Mouse (Mus musculus): ENCODE measurements around the gene Kat2b.
"Not testable (repeated sequence)": the region's sequence is repeated elsewhere in the genome, so short reads cannot be mapped to it uniquely, and the experiment has no call there.

Gene Kat2b

DNA sequence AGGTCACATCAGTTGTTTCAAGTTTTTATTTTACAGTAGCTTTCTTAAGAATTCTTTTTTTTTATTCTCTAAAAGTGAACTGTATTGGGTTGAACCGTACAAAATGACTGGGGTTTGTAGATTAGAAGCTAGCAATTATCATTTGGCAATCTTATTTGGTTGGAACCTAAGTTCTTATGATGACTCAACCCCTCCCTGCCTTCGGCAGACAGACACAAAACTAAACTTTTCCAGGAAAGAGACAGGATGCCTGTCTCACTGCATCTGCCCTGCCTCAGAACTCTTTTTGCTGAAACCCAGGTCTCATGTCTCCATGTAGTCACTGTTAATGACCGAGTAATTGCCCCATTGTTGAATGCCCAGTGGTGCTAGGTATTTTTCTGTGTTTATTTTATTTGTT lies 97.6 kb downstream of the Kat2b start:
- no peak for DNase-seq

DNA sequence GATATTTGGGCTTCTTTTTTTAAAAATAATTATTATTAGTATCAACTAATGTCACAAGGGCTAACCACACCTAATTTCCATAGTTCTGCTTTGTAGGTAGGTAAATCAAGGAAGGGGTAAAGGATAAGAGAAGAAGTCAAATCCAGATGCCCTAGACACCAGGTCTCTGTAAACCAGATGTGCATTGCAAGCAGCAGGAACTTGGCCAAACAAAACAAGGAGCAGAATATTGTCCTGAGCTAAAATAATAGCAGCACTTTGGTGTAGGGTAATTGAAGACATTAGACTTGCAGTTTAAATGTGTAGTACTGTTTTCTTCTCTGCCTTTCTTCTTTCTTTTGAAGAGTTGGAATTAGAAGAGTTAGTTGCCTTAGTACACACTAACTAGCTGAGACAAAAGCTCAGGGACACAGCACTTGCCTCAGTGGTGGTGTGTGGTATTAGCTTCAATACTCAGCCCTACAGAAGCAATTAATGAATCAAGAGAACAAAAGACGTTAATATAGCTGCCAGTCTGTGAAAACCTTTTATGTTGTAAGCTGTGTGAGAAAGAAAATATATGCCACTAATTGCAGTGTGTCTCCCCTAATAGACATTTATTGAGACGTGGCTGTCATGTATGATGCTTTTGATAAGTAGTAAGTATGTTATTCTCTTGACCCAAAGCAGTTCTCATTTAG lies 98.2 kb downstream of the Kat2b start:
- DNase-seq = no peak

DNA sequence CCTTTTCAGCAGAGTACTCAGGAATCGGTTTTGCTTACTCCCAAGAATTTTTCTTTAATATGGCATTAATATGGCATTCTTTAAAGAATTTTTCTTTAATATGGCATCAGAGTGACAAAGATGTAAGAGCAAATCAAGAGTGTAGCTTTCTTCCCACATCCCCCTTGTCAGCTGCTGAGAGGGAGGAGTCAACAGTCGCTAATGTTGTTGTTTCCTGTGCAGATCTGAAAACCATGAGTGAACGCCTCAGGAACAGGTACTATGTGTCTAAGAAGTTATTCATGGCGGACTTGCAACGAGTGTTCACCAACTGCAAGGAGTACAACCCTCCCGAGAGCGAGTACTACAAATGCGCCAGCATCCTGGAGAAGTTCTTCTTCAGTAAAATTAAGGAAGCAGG lies 103.8 kb downstream of the Kat2b start:
- DNase-seq = no peak

DNA sequence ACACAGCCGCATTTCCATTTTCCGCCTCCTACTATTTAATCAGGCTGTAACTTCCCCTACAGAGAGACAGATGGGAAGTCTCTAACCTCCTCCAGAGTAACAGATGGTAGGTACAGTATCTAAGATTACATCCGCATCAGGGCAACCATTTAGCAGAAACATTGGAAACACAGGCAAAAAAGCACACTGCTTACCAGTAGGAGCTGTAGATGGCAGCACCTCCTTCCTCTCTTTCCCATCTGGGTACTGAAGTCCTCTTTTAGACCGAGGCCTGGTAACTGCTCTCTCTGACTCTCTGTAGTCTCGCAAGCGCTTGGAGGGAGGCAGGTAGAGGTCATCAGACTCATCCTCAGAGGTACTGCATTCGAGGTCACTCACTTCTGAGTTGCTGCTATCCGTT lies 112.1 kb downstream of the Kat2b start:
- DNase-seq = no peak

DNA sequence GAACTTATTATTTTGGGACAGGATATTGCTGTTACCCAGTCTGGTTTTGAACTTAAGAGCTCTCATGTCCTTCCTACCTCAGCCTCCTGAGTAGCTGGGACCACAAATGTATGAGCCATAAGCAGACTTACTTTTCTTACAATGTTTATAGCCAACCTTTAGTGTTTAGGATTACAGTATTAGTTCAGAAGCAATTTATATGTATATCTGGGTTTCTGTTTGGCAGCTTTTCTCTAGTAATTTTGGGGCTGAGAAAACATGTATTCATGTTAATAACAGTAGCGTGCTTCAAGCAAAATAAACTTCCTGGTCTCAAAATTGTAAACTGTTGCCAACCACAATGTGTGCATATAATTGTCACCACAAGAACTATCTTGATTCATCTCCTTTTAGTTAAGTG lies 121.7 kb downstream of the Kat2b start:
- DNase-seq = no peak

DNA sequence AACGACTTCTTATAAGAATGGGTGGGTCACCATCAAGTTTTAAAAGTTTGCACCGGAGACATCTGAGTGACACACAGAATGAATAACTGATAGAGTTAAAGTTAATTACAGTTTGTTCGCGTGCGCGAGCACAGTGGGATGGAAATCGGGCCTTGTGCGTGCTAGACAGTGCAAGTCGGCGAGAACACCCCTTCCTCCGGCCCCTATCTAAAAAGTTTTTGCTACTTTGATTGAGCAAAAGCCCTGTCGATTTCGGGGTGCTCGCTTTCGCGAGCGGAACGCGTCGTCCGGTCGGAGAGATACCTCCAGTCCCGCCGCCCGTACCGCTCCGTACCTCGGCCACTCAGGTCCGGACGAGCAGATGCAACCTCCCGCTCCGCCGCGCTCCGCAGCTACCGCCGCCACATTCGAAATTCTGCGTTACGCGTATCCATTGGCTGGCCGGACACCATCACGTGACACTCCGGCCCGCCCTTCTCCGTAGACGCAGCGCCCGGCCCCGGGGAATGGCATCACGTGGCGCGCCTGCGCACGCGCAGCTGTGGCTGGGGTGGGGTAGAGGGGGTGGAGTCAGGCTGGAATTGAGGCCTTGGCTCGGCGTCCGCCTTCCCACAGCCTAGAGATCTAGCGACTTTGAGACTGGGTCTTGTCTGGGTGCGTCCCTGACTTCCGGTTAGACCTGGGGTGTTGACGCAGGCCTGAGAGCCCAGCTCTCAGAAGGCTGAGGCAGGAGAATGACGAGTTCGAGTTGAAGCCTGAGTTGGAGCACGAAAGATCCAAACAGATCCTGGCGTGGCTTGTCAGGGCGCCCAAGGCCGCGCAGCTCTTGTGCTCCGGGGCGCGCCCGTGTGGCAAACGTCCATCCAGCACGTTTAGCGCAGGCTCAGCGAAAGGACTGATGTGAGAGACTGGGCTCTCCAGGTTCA lies 122.5 kb downstream of the Kat2b start, which contains the start of gene Sgo1:
Gene Sgo1 (minus strand): TSS at position 457 of the 926 bp plus-strand sequence.
- DNase-seq = peak; percentile 98

DNA sequence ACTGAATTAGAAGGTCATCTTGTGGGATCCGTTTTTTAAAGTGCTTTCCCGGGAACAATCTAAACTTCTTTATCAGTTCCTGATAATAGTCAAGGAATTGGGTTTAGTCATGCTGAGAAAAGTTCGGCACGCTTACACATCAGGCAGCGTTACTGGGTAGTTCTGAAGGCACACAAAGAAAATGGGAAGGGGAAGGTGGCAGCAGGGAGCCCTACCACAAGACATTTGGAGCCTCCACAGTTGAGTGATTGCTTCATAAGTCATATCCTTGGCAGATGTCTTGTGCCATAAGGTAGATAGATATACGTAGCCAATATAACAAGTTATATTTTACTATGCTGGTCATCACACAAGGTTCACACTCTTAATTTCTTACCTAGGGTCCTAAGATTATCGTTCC lies 123.3 kb downstream of the Kat2b start:
- DNase-seq = no peak

DNA sequence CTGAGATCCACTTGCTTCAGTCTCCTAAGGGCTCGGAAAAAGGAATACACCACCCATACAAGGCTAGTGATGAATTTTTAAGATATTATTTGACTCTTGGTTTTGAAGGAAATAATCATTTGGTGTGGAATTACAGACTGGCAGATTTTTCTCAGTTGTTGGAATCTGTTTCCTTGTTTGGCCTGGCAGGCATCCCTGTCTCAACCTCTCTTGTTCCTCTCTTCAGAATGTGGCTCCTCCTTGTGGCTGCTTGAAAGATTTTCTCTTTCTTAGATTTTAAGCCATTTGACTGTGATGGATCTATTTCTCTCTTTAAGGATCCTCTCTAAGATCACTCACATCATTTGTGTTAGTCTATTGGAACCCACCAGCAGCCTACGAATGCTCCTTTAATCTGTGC lies 127.4 kb downstream of the Kat2b start:
- peak in 1 of 2 experiments; percentile 5 for DNase-seq

DNA sequence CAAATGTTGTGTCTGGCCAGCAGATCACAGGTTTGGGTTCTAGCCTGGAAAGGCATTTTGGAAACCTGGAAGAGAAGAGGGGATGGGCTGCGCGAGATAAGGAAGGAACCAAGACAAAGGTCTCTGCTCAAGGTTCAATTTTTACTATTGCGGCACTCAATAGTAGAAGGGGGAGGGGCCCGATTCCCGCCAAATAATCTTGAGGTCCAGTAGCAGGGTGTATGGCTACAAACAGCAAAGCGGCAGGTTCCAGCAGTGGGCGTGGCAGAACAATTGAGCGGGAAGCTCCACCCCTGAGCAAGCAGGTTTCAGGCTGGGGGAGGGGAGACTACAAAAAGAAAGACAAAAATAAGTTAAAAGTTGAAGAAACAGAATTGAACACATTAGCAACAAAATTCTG lies 130.9 kb downstream of the Kat2b start:
- DNase-seq = not testable (repeated sequence)

DNA sequence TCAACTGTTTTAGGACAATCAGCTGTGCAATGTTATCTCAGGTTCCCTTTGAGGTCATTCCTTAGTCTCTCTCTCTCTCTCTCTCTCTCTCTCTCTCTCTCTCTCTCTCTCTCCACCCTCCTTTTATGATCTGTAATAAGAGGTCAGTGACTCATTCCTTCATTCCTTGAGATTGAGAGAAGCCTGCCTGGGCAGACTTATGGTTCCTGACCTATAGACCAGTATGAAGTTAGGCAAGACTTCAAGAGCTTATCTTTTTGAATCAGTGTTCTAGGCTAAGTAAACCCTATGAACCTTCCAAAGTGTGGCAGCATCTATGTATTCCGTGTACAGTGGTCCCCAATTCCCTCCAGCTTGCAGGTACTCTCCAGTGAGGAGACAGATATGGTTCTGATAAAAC lies 147.8 kb downstream of the Kat2b start:
- no peak for DNase-seq

DNA sequence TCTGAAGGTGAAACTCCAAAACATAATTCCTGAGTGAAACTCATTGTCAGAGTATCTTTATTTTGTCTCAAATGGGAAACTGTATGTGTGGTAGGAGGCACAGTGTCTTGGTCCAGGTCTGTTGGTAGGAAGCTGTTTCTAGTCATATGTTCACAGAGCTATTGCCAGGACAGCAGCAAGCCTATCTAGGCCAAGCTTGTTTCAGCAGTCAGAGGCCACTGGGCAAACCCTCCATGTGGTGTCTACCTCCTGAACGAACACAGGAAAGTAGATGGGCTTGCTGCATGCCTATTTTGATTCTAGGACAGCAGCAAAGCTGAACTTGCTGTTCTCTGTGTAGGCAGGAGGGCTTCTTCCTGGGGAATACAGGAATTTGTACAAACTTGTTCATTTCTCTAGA lies 148.5 kb downstream of the Kat2b start:
- DNase-seq = not testable (repeated sequence)

DNA sequence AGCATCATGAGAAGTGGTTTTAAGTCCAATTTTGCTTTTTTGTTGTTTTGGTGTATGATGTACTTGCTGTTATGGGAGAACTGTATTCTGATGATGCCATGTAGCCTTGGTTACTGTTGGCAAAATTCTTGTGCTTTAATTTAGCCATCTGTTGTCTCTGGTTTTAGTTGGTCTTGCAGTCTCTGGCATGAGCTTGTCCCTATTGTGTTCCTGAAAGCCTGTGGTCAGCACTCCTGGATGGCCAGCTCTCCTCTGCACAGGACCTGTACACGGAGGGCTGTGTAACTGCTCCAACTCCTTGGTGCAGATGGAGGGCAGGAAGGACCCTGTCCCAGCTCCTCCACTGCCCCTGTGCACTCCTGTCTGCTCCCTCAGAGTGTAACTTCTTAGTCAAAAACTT lies 151.8 kb downstream of the Kat2b start:
- no peak for DNase-seq

DNA sequence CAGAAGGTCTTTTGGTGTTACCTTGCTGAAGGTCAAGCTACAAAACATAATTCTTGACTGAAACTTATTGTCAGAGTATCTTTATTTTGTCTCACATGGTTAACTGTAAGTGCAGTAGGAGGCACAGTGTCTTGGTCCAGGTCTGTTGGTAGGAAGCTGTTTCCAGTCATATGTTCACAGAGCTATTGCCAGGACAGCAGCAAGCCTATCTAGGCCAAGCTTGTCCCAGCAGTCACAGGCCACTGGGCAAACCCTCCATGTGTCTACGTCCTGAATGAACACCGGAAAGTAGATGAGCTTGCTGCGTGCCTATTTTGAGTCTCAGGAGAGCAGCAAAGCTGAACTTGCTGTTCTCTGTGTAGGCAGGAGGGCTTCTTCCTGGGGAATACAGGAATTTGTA lies 152.3 kb downstream of the Kat2b start:
- DNase-seq = not testable (repeated sequence)

Data from B cell, adult 2 months (primary cell).